In genomic region chr8:4249213-4249612, GRCm38 (mm10) we compare ENCODE assay signal across 8 mouse cellular contexts. TPM values are rescaled to one million over a fixed set of nuclear protein-coding genes. Genes with fewer than 3 reads are reported as not detected.
DNase-seq lines count a peak whose midpoint lies in the region; ATAC-seq and TF ChIP-seq lines count a peak whose summit lies in the region.

No protein-coding gene starts in this region.

- no peak for TF ChIP-seq CTCF in brain, embryonic 14.5 days (IDR thresholded peaks at IDR 0.05; ENCODE audit: borderline replicate concordance, extremely low read depth, insufficient read depth, insufficient read length)

- H3K36me3 ChIP-seq in kidney, embryonic 14.5 days (ENCODE audit: control insufficient read depth, insufficient read depth, low read length), result peaks cover 44% of the 10 kb centered on the region
- peaks cover 28% of the 10 kb centered on the region for H3K36me3 ChIP-seq in heart, embryonic 16.5 days (ENCODE audit: control insufficient read depth, insufficient read depth)
- peaks cover 25% of the 10 kb centered on the region for H3K36me3 ChIP-seq in midbrain, embryonic 16.5 days (ENCODE audit: control insufficient read depth, insufficient read depth, low read length)

- peaks cover 6% of the 10 kb centered on the region for H3K4me1 ChIP-seq in kidney, embryonic 14.5 days (ENCODE audit: control insufficient read depth, insufficient read depth, low read length)
- peaks cover 26% of the 10 kb centered on the region for H3K4me1 ChIP-seq in heart, embryonic 16.5 days (ENCODE audit: control insufficient read depth, insufficient read depth, low read length)
- H3K4me1 ChIP-seq in midbrain, embryonic 16.5 days (ENCODE audit: control insufficient read depth, insufficient read depth, low read length), result peaks cover 11% of the 10 kb centered on the region

- H3K9me3 ChIP-seq in kidney, embryonic 14.5 days (ENCODE audit: control insufficient read depth, low read length), result no peaks in the 10 kb centered on the region
- no peaks in the 10 kb centered on the region for H3K9me3 ChIP-seq in heart, embryonic 16.5 days (replicated peaks; ENCODE audit: control insufficient read depth, low read length)
- H3K9me3 ChIP-seq in midbrain, embryonic 16.5 days (replicated peaks; ENCODE audit: control insufficient read depth, low read length, poor library complexity, severe bottlenecking), result no peaks in the 10 kb centered on the region

- H3K4me3 ChIP-seq in kidney, embryonic 14.5 days (ENCODE audit: low read length), result no peak overlapping the region
- peak overlapping the region; percentile 29 for H3K4me3 ChIP-seq in heart, embryonic 16.5 days (ENCODE audit: low read length)
- no peak overlapping the region for H3K4me3 ChIP-seq in midbrain, embryonic 16.5 days (ENCODE audit: low read depth, low read length)

- H3K4me2 ChIP-seq in kidney, embryonic 14.5 days (replicated peaks; ENCODE audit: low read depth, low read length), result peak overlapping the region; percentile 21; the same call in 1 of the 2 replicates
- H3K4me2 ChIP-seq in heart, embryonic 16.5 days (ENCODE audit: low read depth, low read length), result peak overlapping the region; percentile 55
- no peak overlapping the region for H3K4me2 ChIP-seq in midbrain, embryonic 16.5 days (ENCODE audit: low read length)

- peak overlapping the region; percentile 17; the same call in 1 of the 2 replicates for H3K27ac ChIP-seq in kidney, embryonic 14.5 days (ENCODE audit: low read depth, low read length)
- H3K27ac ChIP-seq in heart, embryonic 16.5 days (ENCODE audit: low read length), result peak overlapping the region; percentile 55
- no peak overlapping the region for H3K27ac ChIP-seq in midbrain, embryonic 16.5 days (ENCODE audit: low read length)

- no peak for TF ChIP-seq POLR2A in brain, embryonic 14.5 days (IDR thresholded peaks at IDR 0.05; ENCODE audit: borderline replicate concordance, extremely low read depth, insufficient read depth, insufficient read length, poor library complexity, severe bottlenecking)

- H3K27me3 ChIP-seq in kidney, embryonic 14.5 days (ENCODE audit: control insufficient read depth, insufficient read depth, low read length), result no peaks in the 10 kb centered on the region
- no peaks in the 10 kb centered on the region for H3K27me3 ChIP-seq in heart, embryonic 16.5 days (ENCODE audit: control insufficient read depth, insufficient read depth, low read length)
- H3K27me3 ChIP-seq in midbrain, embryonic 16.5 days (ENCODE audit: control insufficient read depth, insufficient read depth, low read depth, low read length), result no peaks in the 10 kb centered on the region

- 12% methylated on average over 28 of the region's 29 CpGs for WGBS in kidney, embryonic 14.5 days
- WGBS in heart, embryonic 16.5 days, result 13% methylated on average over 29 of the region's 29 CpGs
- 16% methylated on average over 29 of the region's 29 CpGs for WGBS in midbrain, embryonic 16.5 days

- no peak overlapping the region for H3K9ac ChIP-seq in kidney, embryonic 14.5 days (ENCODE audit: low read depth, low read length)
- peak overlapping the region; percentile 60 for H3K9ac ChIP-seq in heart, embryonic 16.5 days (ENCODE audit: low read length)
- H3K9ac ChIP-seq in midbrain, embryonic 16.5 days (ENCODE audit: low read depth, low read length), result peak overlapping the region; percentile 15; the same call in 1 of the 2 replicates

- ATAC-seq in kidney, embryonic 14.5 days (ENCODE audit: low FRiP score, low TSS enrichment), result no peak
- ATAC-seq in heart, embryonic 16.5 days (replicated peaks; ENCODE audit: extremely low read depth, insufficient read depth, low FRiP score), result no peak
- ATAC-seq in midbrain, embryonic 16.5 days, result no peak

- DNase-seq in kidney, adult 11 months, result no peak
- DNase-seq in brain, embryonic 14.5 days (ENCODE audit: low read depth), result peak; percentile 35
- no peak for DNase-seq in layer of hippocampus, postnatal 14 days (ENCODE audit: low spot score in 2 of 2)
- DNase-seq in liver, result no peak
- no peak for DNase-seq in right cerebral cortex, postnatal 25 days

RNA-seq across cellular contexts. Expression of gene Tgfbr3l, which starts 1.2 kb away (rescaled TPM):
- polyA plus RNA-seq in kidney, embryonic 14.5 days (2014; fragmentation: Nextera tagmentation; extraction: Ambion mirVana), result 4.7 and 5.9 TPM in 2 replicates
- 47.4 and 61.4 TPM in 2 replicates for polyA plus RNA-seq in brain, embryonic 14.5 days (2012; rRNA removed)
- 3.0 and 3.6 TPM in 2 replicates for polyA plus RNA-seq in heart, embryonic 16.5 days (2015; fragmentation: Nextera tagmentation; extraction: Ambion mirVana)
- polyA plus RNA-seq in midbrain, embryonic 16.5 days (2015; fragmentation: Nextera tagmentation; extraction: Ambion mirVana), result 4.1 and 5.2 TPM in 2 replicates
- total RNA-seq in layer of hippocampus, postnatal 14 days (2021), result 10 to 100 TPM in 1 of 2 experiments, 1 to 10 TPM in 1; 7.5 to 10.6 TPM

RNA-seq across cellular contexts. Expression of gene Snapc2, which starts 3.7 kb away (rescaled TPM):
- polyA plus RNA-seq in kidney, embryonic 14.5 days (2014; fragmentation: Nextera tagmentation; extraction: Ambion mirVana), result 61.9 and 63.6 TPM in 2 replicates
- 65.5 and 75.9 TPM in 2 replicates for polyA plus RNA-seq in brain, embryonic 14.5 days (2012; rRNA removed)
- 41.9 and 42.5 TPM in 2 replicates for polyA plus RNA-seq in heart, embryonic 16.5 days (2015; fragmentation: Nextera tagmentation; extraction: Ambion mirVana)
- polyA plus RNA-seq in midbrain, embryonic 16.5 days (2015; fragmentation: Nextera tagmentation; extraction: Ambion mirVana), result 62.2 and 62.9 TPM in 2 replicates
- total RNA-seq in layer of hippocampus, postnatal 14 days (2021), result 10 to 100 TPM; 23.8 to 26.2 TPM

RNA-seq across cellular contexts. Expression of gene Ctxn1, which starts 9.9 kb away (rescaled TPM):
- 86.1 and 93.1 TPM in 2 replicates for polyA plus RNA-seq in kidney, embryonic 14.5 days (2014; fragmentation: Nextera tagmentation; extraction: Ambion mirVana)
- 399 and 499 TPM in 2 replicates for polyA plus RNA-seq in brain, embryonic 14.5 days (2012; rRNA removed)
- polyA plus RNA-seq in heart, embryonic 16.5 days (2015; fragmentation: Nextera tagmentation; extraction: Ambion mirVana), result 27.5 and 28.4 TPM in 2 replicates
- polyA plus RNA-seq in midbrain, embryonic 16.5 days (2015; fragmentation: Nextera tagmentation; extraction: Ambion mirVana), result 258 and 267 TPM in 2 replicates
- 100 to 1,000 TPM; 431 to 433 TPM for total RNA-seq in layer of hippocampus, postnatal 14 days (2021)

RNA-seq across cellular contexts. Expression of gene Gm49320, which starts 10.5 kb away (rescaled TPM):
- polyA plus RNA-seq in kidney, embryonic 14.5 days (2014; fragmentation: Nextera tagmentation; extraction: Ambion mirVana), result 0.86 and 2.2 TPM in 2 replicates
- 4.3 and 5.6 TPM in 2 replicates for polyA plus RNA-seq in brain, embryonic 14.5 days (2012; rRNA removed)
- polyA plus RNA-seq in heart, embryonic 16.5 days (2015; fragmentation: Nextera tagmentation; extraction: Ambion mirVana), result 0.42 and 0.81 TPM in 2 replicates
- polyA plus RNA-seq in midbrain, embryonic 16.5 days (2015; fragmentation: Nextera tagmentation; extraction: Ambion mirVana), result 0.73 and 1.8 TPM in 2 replicates
- total RNA-seq in layer of hippocampus, postnatal 14 days (2021), result under 1 TPM in 1 of 2 experiments, not detected in 1; 0.14 TPM

RNA-seq across cellular contexts. Expression of gene Map2k7, which starts 10.7 kb away (rescaled TPM):
- 22.6 and 24.3 TPM in 2 replicates for polyA plus RNA-seq in kidney, embryonic 14.5 days (2014; fragmentation: Nextera tagmentation; extraction: Ambion mirVana)
- 58.7 and 63.5 TPM in 2 replicates for polyA plus RNA-seq in brain, embryonic 14.5 days (2012; rRNA removed)
- polyA plus RNA-seq in heart, embryonic 16.5 days (2015; fragmentation: Nextera tagmentation; extraction: Ambion mirVana), result 20.8 and 25.0 TPM in 2 replicates
- 26.8 and 29.9 TPM in 2 replicates for polyA plus RNA-seq in midbrain, embryonic 16.5 days (2015; fragmentation: Nextera tagmentation; extraction: Ambion mirVana)
- 10 to 100 TPM; 81.2 to 84.5 TPM for total RNA-seq in layer of hippocampus, postnatal 14 days (2021)
